Mouse (Mus musculus) heart, embryonic 14.5 days (tissue): ENCODE data around the gene Stmn1. TPM values are rescaled to one million over a fixed set of nuclear protein-coding genes. Genes with fewer than 3 reads are reported as not detected.

Experiments
- ATAC-seq: fragments of 200-750 bp; cut with Nextera tagmentation; 2 replicates; pipeline ENCODE4 v1.8.0; 2017; ENCODE audit warnings: low read depth, moderate TSS enrichment; ENCODE audit not compliant: insufficient number of reproducible peaks, insufficient read depth, low FRiP score
- H3K27ac ChIP-seq, 2 experiments: fragments of 200-500 bp in 1 of 2; fragments of 300-500 bp in 1 of 2; sonication (generic) in 1 of 2; replicated peaks in 1 of 2; 2 replicates each; pipeline ENCODE4 v1.5.1; 2012 to 2014; ENCODE audit warnings: low read depth in 2 of 2, low read length in 2 of 2, control low read depth in 1 of 2, mild to moderate bottlenecking in 1 of 2, mixed read lengths in 1 of 2; ENCODE audit not compliant: control insufficient read depth in 1 of 2, insufficient read depth in 1 of 2
- H3K27me3 ChIP-seq: fragments of 300-500 bp; sonication (generic); 2 replicates; pipeline ENCODE4 v1.6.1; 2014; ENCODE audit warnings: mild to moderate bottlenecking, low read length, control low read depth; ENCODE audit not compliant: control insufficient read depth, insufficient read depth
- H3K36me3 ChIP-seq: fragments of 300-500 bp; sonication (generic); 2 replicates; pipeline ENCODE4 v1.6.1; 2014; ENCODE audit warnings: mild to moderate bottlenecking, control low read depth, low read length, mixed read lengths; ENCODE audit not compliant: control insufficient read depth, insufficient read depth
- H3K4me1 ChIP-seq, 2 experiments: fragments of 200-500 bp in 1 of 2; fragments of 300-500 bp in 1 of 2; sonication (generic) in 1 of 2; 2 replicates each; pipeline ENCODE4 v1.6.1; 2012 to 2014; ENCODE audit warnings: low read length in 2 of 2, control low read depth in 1 of 2, mixed read lengths in 1 of 2; ENCODE audit not compliant: control insufficient read depth in 2 of 2, insufficient read depth in 2 of 2
- H3K4me2 ChIP-seq: fragments of 300-500 bp; sonication (generic); 2 replicates; pipeline ENCODE4 v1.6.1; 2014; ENCODE audit warnings: mild to moderate bottlenecking, low read length
- H3K4me3 ChIP-seq, 2 experiments: fragments of 200-500 bp in 1 of 2; fragments of 300-500 bp in 1 of 2; sonication (generic) in 1 of 2; 2 replicates each; pipeline ENCODE4 v1.5.1; 2012 to 2014; ENCODE audit warnings: low read length in 2 of 2, mild to moderate bottlenecking in 2 of 2, control low read depth in 1 of 2, low read depth in 1 of 2, moderate library complexity in 1 of 2; ENCODE audit not compliant: control insufficient read depth in 1 of 2, insufficient read depth in 1 of 2
- H3K9ac ChIP-seq: fragments of 300-500 bp; sonication (generic); 2 replicates; pipeline ENCODE4 v1.6.1; 2014; ENCODE audit warnings: mild to moderate bottlenecking, low read length
- H3K9me3 ChIP-seq: fragments of 300-500 bp; sonication (generic); 2 replicates; pipeline ENCODE4 v1.6.1; 2016; ENCODE audit warnings: low read length, control low read depth; ENCODE audit not compliant: control insufficient read depth
- WGBS: fragments of 180-500 bp; shearing (Covaris S2); extraction: QIAGEN DNeasy Blood & Tissue Kit; methylation state at CpG from one replicate; pipeline ENCODE4 v1.1.7; 2014; 5-methylcytosine and 5-hydroxymethylcytosine counted together
- polyA plus RNA-seq: library from polyadenylated mRNA; unstranded; fragments of >200 nt; fragmentation: Nextera tagmentation; extraction: Ambion mirVana; gene quantifications from 2 replicates; pipeline ENCODE4 v1.2.1, GENCODE M21; 2014

Stmn1 gene
- polyA plus RNA-seq, 1 experiment from 2014 or later = 977 TPM

DNA sequence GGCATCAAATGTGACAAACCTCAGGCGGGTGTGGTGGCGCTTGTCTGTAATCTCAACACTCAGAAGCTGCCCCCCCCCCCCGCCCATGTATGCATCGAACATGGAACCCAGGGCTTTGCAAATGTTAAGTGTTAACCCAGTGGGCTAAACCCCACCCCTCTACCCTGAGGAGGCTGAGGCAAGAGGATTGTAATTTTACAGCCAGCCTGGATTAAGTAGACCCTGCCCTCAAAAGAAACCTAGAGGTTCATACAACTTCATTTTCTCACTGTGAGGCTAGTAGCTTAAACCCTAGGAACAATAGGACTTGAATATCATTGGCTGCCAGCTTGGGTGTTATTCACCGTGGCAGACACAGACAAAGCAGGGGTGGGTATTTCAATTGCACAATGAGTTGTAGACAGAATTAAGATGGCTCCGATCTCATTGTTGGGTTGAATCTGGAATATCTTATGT is 1.2 kb downstream of the Stmn1 start:
- Histone ChIP-seq H3K36me3 (peaks cover 36% of the 10 kb centered on the region), H3K4me3 (peak overlapping the region; percentile 91 to 98), H3K9me3 (peaks cover 4% of the 10 kb centered on the region; the same call in 1 of the 2 replicates), H3K9ac (peak overlapping the region; percentile 82), H3K4me1 (peaks cover 3 to 8% of the 10 kb centered on the region in 2 experiments; a peak in 3 of 4 replicates), H3K27ac (peak overlapping the region; percentile 3 to 88; a peak in 2 of 4 replicates), H3K4me2 (peak overlapping the region; percentile 99), H3K27me3 (no peaks in the 10 kb centered on the region)
- no peak for ATAC-seq
- WGBS = 16% methylated on average over 6 of the region's 6 CpGs

- H3K36me3 ChIP-seq = peaks cover 42% of the 10 kb centered on the region
- H3K4me3 ChIP-seq = peak overlapping the region in 1 of 2 experiments; percentile 91; a peak in 2 of 4 replicates
- no peak overlapping the region for H3K27ac ChIP-seq
- no peaks in the 10 kb centered on the region for H3K27me3 ChIP-seq
- H3K9me3 ChIP-seq = peaks cover 4% of the 10 kb centered on the region; the same call in 1 of the 2 replicates
- peak overlapping the region; percentile 99 for H3K4me2 ChIP-seq
- ATAC-seq = no peak
- 85% methylated on average over 3 of the region's 3 CpGs for WGBS
- peak overlapping the region; percentile 82 for H3K9ac ChIP-seq
- peaks cover 3 to 8% of the 10 kb centered on the region in 2 experiments; a peak in 3 of 4 replicates for H3K4me1 ChIP-seq
Measured at GRCm38 (mm10) chr4:134469985-134470384, 1.9 kb downstream of the Stmn1 start.

GRCm38 (mm10) chr4:134471469-134471868 is 3.3 kb downstream of the Stmn1 start:
- peaks cover 55% of the 10 kb centered on the region for H3K36me3 ChIP-seq
- no peak overlapping the region for H3K4me2 ChIP-seq
- no peaks in the 10 kb centered on the region for H3K27me3 ChIP-seq

DNA sequence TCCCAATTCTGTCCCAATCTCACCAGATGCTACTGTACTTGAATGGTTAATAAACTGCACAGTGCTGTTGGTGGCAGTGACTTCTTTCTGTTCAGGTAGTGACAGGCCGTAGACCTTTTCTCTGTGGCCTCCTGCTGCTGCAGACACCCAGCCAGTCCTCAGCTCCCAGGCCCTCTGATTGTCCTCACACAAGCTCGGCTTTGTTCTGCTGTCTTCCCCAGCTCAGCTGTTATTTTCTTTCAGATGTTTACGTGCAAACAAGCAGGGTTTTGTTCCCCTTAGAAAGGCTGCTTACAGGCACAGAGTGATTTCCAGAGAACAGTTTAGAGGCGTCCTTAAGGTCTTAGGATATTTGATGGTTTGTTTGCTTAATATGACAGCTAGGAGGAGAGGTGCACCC is 5.6 kb downstream of the Stmn1 start:
- Histone ChIP-seq H3K4me2 (no peak overlapping the region), H3K4me1 (no peaks in the 10 kb centered on the region; a peak in 1 of 4 replicates), H3K9ac (no peak overlapping the region), H3K27ac (no peak overlapping the region), H3K4me3 (no peak overlapping the region), H3K36me3 (peaks cover 61% of the 10 kb centered on the region), H3K9me3 (peaks cover 4% of the 10 kb centered on the region; the same call in 1 of the 2 replicates), H3K27me3 (no peaks in the 10 kb centered on the region)
- no peak for ATAC-seq
- 93% methylated on average over 4 of the region's 4 CpGs for WGBS

More at GRCm38 (mm10) chr4:134471469-134471868, 3.3 kb downstream of the Stmn1 start:
- Histone ChIP-seq H3K27ac (no peak overlapping the region), H3K4me1 (peaks cover 3 to 8% of the 10 kb centered on the region in 2 experiments; a peak in 3 of 4 replicates), H3K9me3 (peaks cover 4% of the 10 kb centered on the region; the same call in 1 of the 2 replicates), H3K4me3 (no peak overlapping the region), H3K9ac (no peak overlapping the region)
- ATAC-seq = no peak

GRCm38 (mm10) chr4:134474240-134474639 is 6.1 kb downstream of the Stmn1 start:
- Histone ChIP-seq H3K9me3 (peaks cover 4% of the 10 kb centered on the region; the same call in 1 of the 2 replicates), H3K27ac (no peak overlapping the region), H3K9ac (no peak overlapping the region), H3K4me2 (no peak overlapping the region), H3K27me3 (no peaks in the 10 kb centered on the region), H3K36me3 (peaks cover 61% of the 10 kb centered on the region), H3K4me1 (no peaks in the 10 kb centered on the region; a peak in 1 of 4 replicates), H3K4me3 (no peak overlapping the region)
- WGBS = 75% methylated on average over 8 of the region's 8 CpGs
- ATAC-seq = no peak

DNA sequence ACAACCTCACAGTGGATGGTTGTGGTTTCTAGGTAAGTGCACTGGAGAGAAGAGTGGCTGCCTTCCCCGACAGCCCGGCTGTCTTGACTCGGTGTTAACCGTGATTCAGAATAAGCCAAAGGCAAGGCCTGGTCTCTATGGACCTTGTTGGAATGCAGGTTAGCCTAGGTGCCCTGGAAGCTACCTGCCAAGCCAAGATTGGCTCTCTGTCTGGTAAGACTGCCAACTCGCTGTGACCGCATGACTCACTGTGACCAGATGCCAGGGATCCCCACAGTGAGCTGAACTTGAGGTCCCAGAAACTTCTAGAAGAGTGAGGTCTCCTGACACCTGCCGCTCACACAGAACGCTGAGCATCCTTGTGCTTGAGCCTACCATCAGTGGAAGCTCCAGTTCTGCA is 8.8 kb downstream of the Stmn1 start:
- Histone ChIP-seq H3K27ac (no peak overlapping the region), H3K27me3 (no peaks in the 10 kb centered on the region), H3K36me3 (peaks cover 47% of the 10 kb centered on the region), H3K4me2 (no peak overlapping the region), H3K9me3 (no peaks in the 10 kb centered on the region), H3K9ac (no peak overlapping the region), H3K4me3 (no peak overlapping the region), H3K4me1 (no peaks in the 10 kb centered on the region)
- 88% methylated on average over 8 of the region's 8 CpGs for WGBS
- ATAC-seq = no peak

GRCm38 (mm10) chr4:134478031-134478430 is 9.9 kb downstream of the Stmn1 start:
- 0 out of 2 replicates have a peak overlapping the region, but pooled peaks have one; percentile 46 for H3K9ac ChIP-seq
- H3K9me3 ChIP-seq = no peaks in the 10 kb centered on the region
- peaks cover 35% of the 10 kb centered on the region for H3K36me3 ChIP-seq
- no peak overlapping the region for H3K4me3 ChIP-seq
- H3K27ac ChIP-seq = no peak overlapping the region
- no peak; the same call in 1 of the 2 replicates for ATAC-seq
- no peaks in the 10 kb centered on the region for H3K4me1 ChIP-seq
- H3K27me3 ChIP-seq = no peaks in the 10 kb centered on the region; the same call in 1 of the 2 replicates
- no peak overlapping the region for H3K4me2 ChIP-seq
- 6% methylated on average over 9 of the region's 9 CpGs for WGBS

DNA sequence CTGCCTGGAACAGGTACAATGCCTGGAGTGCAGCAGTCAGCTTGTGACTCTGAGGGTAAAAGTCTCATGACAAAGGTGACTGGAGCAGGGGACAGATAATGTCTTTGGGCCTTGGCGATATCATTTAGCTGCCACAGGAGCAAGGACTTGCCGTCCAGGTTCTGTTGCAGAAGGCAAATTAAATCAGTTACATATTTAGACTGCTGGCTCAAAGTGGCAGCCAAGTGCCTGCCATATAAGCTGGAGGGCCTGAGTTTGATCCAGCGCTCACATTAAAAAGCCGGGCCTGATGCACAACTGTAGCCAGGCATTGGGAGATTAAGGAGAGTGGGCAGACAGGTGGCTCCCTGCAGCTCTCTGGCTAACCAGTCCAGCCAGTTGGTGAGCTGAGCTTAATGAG is 11.7 kb downstream of the Stmn1 start:
- peaks cover 0 to 2% of the 10 kb centered on the region in 2 experiments; a peak in 1 of 4 replicates for H3K4me1 ChIP-seq
- no peak for ATAC-seq
- 71% methylated on average over 4 of the region's 4 CpGs for WGBS
- no peak overlapping the region for H3K27ac ChIP-seq
- H3K9me3 ChIP-seq = no peaks in the 10 kb centered on the region
- no peak overlapping the region for H3K4me3 ChIP-seq
- H3K27me3 ChIP-seq = no peaks in the 10 kb centered on the region; the same call in 1 of the 2 replicates
- no peak overlapping the region for H3K9ac ChIP-seq
- no peak overlapping the region for H3K4me2 ChIP-seq
- peaks cover 21% of the 10 kb centered on the region for H3K36me3 ChIP-seq
